Mouse (Mus musculus) myocyte (in vitro differentiated cells): ENCODE data around the gene Ypel3. TPM values are rescaled to one million over a fixed set of nuclear protein-coding genes. Genes with fewer than 3 reads are reported as not detected.
"Not testable (repeated sequence)": the region's sequence is repeated elsewhere in the genome, so short reads cannot be mapped to it uniquely, and the experiment has no call there.

Source experiments
- H3K27me3 ChIP-seq: one replicate; pipeline ENCODE4 v1.6.1; 2011; ENCODE audit not compliant: control insufficient read depth, insufficient read depth, insufficient read length
- H3K36me3 ChIP-seq: one replicate; pipeline ENCODE4 v1.6.1; 2011; ENCODE audit not compliant: control insufficient read depth, insufficient read depth
- H3K4me2 ChIP-seq: one replicate; pipeline ENCODE4 v1.6.1; 2011; ENCODE audit warnings: low read depth, control low read depth
- H3K4me3 ChIP-seq: one replicate; pipeline ENCODE4 v1.5.1; 2011; ENCODE audit warnings: mild to moderate bottlenecking, control low read depth, moderate library complexity
- H3K79me2 ChIP-seq: one replicate; pipeline ENCODE4 v1.6.1; 2011; ENCODE audit not compliant: control insufficient read depth, insufficient read depth
- H3ac ChIP-seq: one replicate; pipeline ENCODE4 v1.6.1; 2011; ENCODE audit not compliant: control insufficient read depth, insufficient read length
- CEBPB ChIP-seq: IDR thresholded peaks from 2 replicates; pipeline ENCODE4 v1.6.1; 2011; ENCODE audit warnings: mild to moderate bottlenecking, moderate library complexity; ENCODE audit not compliant: poor library complexity, insufficient read depth, severe bottlenecking
- E2F4 ChIP-seq: IDR thresholded peaks from one replicate; pipeline ENCODE4 v1.6.1; 2011; ENCODE audit warnings: mild to moderate bottlenecking, control low read depth, moderate library complexity; ENCODE audit not compliant: insufficient read depth
- MAX ChIP-seq: IDR thresholded peaks from one replicate; pipeline ENCODE4 v1.6.1; 2011; ENCODE audit warnings: low read depth, mild to moderate bottlenecking, control low read depth
- MYOD1 ChIP-seq, 3 experiments: IDR thresholded peaks; one replicate each; pipeline ENCODE4 v1.6.1; 2011; ENCODE audit warnings: control low read depth in 2 of 3, low read depth in 2 of 3, mild to moderate bottlenecking in 2 of 3, moderate library complexity in 1 of 3; ENCODE audit not compliant: insufficient read length in 2 of 3, control insufficient read depth in 1 of 3
- MYOG ChIP-seq, 3 experiments: IDR thresholded peaks; one replicate each; pipeline ENCODE4 v1.6.1; 2011; ENCODE audit warnings: control low read depth in 2 of 3, low read depth in 2 of 3, mild to moderate bottlenecking in 2 of 3; ENCODE audit not compliant: insufficient read length in 2 of 3, control insufficient read depth in 1 of 3, insufficient read depth in 1 of 3
- POLR2A ChIP-seq: IDR thresholded peaks from one replicate; pipeline ENCODE4 v1.6.1; 2011; ENCODE audit warnings: low read depth, mild to moderate bottlenecking, control low read depth, moderate library complexity; ENCODE audit not compliant: insufficient read length
- POLR2AphosphoS2 ChIP-seq: IDR thresholded peaks from one replicate; pipeline ENCODE4 v1.6.1; 2011; ENCODE audit warnings: low read depth, control low read depth; ENCODE audit not compliant: insufficient read length
- REST ChIP-seq: IDR thresholded peaks from one replicate; pipeline ENCODE4 v1.6.1; 2011; ENCODE audit warnings: mild to moderate bottlenecking, control low read depth, moderate library complexity; ENCODE audit not compliant: insufficient read depth, insufficient read length
- SRF ChIP-seq: IDR thresholded peaks from one replicate; pipeline ENCODE4 v1.6.1; 2011; ENCODE audit warnings: low read depth; ENCODE audit not compliant: control insufficient read depth, insufficient read length
- TCF12 ChIP-seq: IDR thresholded peaks from one replicate; pipeline ENCODE4 v1.6.1; 2011; ENCODE audit warnings: mild to moderate bottlenecking, control low read depth; ENCODE audit not compliant: poor library complexity, insufficient read depth, severe bottlenecking
- TCF3 ChIP-seq: IDR thresholded peaks from one replicate; pipeline ENCODE4 v1.6.1; 2011; ENCODE audit warnings: low read depth, control low read depth; ENCODE audit not compliant: insufficient read length
- USF1 ChIP-seq: IDR thresholded peaks from one replicate; pipeline ENCODE4 v1.6.1; 2011; ENCODE audit warnings: low read depth, mild to moderate bottlenecking, control low read depth, moderate library complexity
- polyA plus RNA-seq: library from polyadenylated mRNA; unstranded; fragments of >200 nt; fragmentation: generic; extraction: Trizol; gene quantifications from one replicate; pipeline ENCODE4 v1.2.1, GENCODE M21; 2012; ENCODE audit warnings: missing spikeins

The Ypel3 gene
- polyA plus RNA-seq = 82.2 TPM

- TF ChIP-seq POLR2A (peak; percentile 64), E2F4 (no peak), MYOG (IDR thresholded peaks at IDR 0.05; ENCODE audit: control insufficient read depth in 1 of 3, insufficient read depth in 1 of 3, insufficient read length in 2 of 3, low read depth in 2 of 3) (peak; percentile 29 to 93 (median 80)), POLR2AphosphoS2 (peak; percentile 81), USF1 (no peak), MAX (no peak), CEBPB (no peak), TCF3 (peak; percentile 28), TCF12 (no peak), MYOD1 (IDR thresholded peaks at IDR 0.05; ENCODE audit: control insufficient read depth in 1 of 3, insufficient read length in 2 of 3, low read depth in 2 of 3) (peak in 2 of 3 experiments; percentile 67 to 89)
- H3K4me3 ChIP-seq = peak within 1 kb of the TSS; percentile 30
- peak within 1 kb of the TSS; percentile 7 for H3ac ChIP-seq
- H3K4me2 ChIP-seq = peak within 1 kb of the TSS; percentile 99
- no peaks in the 10 kb centered on the region for H3K27me3 ChIP-seq
- H3K79me2 ChIP-seq = no peaks in the 10 kb centered on the region
- no peaks in the 10 kb centered on the region for H3K36me3 ChIP-seq
Measured at GRCm38 (mm10) chr7:126776598-126777057, at the start of gene Ypel3. TSS of gene Ypel3 (plus strand) at chr7:126776955.

- not testable (repeated sequence) for H3ac ChIP-seq
Measured at GRCm38 (mm10) chr7:126730256-126730789, 46.4 kb upstream of the Ypel3 start.

DNA sequence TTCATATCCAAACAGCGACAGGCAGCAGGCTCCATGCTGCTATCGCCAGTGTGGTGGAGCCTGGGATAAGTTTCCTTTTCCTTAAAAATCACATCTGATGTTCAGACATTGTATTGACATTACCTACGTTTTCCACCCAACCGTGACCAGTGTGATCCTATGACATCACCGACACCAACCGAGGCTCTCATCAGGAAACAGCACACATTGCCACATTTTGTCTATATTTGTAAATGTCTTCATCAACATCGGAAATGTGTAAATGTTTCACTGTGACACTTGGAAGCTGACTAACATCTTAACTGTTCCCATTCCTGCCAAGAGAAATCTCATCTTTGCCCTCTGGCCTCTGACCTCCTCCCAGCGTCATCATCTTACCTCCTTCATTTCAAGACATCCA lies 40.6 kb upstream of the Ypel3 start:
- no peak overlapping the region for H3ac ChIP-seq
- no peaks in the 10 kb centered on the region for H3K36me3 ChIP-seq
- no peak overlapping the region for H3K4me3 ChIP-seq
- no peaks in the 10 kb centered on the region for H3K79me2 ChIP-seq
- H3K4me2 ChIP-seq = no peak overlapping the region
- TF ChIP-seq MAX = no peak
- no peak for TF ChIP-seq TCF12
- TF ChIP-seq SRF = no peak
- no peak for TF ChIP-seq TCF3
- no peak for TF ChIP-seq POLR2AphosphoS2
- no peak for TF ChIP-seq POLR2A
- TF ChIP-seq MYOG (IDR thresholded peaks at IDR 0.05; ENCODE audit: control insufficient read depth in 1 of 3, insufficient read depth in 1 of 3, insufficient read length in 2 of 3, low read depth in 2 of 3) = no peak
- no peak for TF ChIP-seq CEBPB
- no peak for TF ChIP-seq E2F4
- H3K27me3 ChIP-seq = peaks cover 6% of the 10 kb centered on the region

More at GRCm38 (mm10) chr7:126730256-126730789, 46.4 kb upstream of the Ypel3 start:
- peaks cover 12% of the 10 kb centered on the region for H3K27me3 ChIP-seq
- not testable (repeated sequence) for H3K4me3 ChIP-seq, H3K79me2 ChIP-seq, H3K4me2 ChIP-seq, H3K36me3 ChIP-seq

GRCm38 (mm10) chr7:126739551-126739950 lies 37.2 kb upstream of the Ypel3 start:
- Histone ChIP-seq H3K79me2 (no peaks in the 10 kb centered on the region), H3K27me3 (no peaks in the 10 kb centered on the region), H3K36me3 (no peaks in the 10 kb centered on the region), H3ac (no peak overlapping the region), H3K4me3 (no peak overlapping the region), H3K4me2 (no peak overlapping the region)
- TF ChIP-seq MYOG (IDR thresholded peaks at IDR 0.05; ENCODE audit: control insufficient read depth in 1 of 3, insufficient read depth in 1 of 3, insufficient read length in 2 of 3, low read depth in 2 of 3) (no peak), USF1 (no peak), MYOD1 (IDR thresholded peaks at IDR 0.05; ENCODE audit: control insufficient read depth in 1 of 3, insufficient read length in 2 of 3, low read depth in 2 of 3) (no peak)

DNA sequence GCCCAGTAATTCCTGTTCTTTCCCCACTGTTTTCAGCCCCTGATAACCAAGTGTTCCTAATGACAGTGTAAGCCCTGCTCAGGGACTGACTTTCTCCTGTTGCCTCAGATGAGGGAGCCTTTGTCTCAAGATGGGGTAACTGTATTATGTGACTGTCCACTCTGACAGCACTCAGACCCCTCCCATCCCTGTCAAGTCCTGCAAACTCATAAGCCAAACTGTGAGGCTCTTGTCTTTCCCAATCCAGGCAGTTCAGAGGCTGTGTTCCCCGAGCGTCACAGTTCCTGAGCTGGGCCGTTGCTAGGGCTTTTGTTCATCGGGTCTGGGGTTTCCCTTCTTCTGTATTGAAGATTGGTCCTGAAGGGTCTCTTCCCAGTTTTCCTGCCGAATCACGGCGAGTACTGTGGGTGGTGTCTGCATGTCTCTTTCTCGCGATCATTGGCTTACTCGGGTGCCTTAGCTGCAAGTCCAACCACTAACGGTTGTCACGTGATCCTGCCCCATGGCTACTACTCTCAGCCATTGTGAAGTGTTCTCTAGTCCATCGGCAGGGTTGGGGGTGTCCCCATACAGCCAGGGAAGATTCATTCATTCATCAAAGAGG lies 36.5 kb upstream of the Ypel3 start:
- TF ChIP-seq TCF12 (no peak), POLR2A (no peak), MYOG (IDR thresholded peaks at IDR 0.05; ENCODE audit: control insufficient read depth in 1 of 3, insufficient read depth in 1 of 3, insufficient read length in 2 of 3, low read depth in 2 of 3) (no peak), E2F4 (no peak)
- Histone ChIP-seq H3K27me3 (no peaks in the 10 kb centered on the region), H3K4me2 (no peak overlapping the region), H3K4me3 (no peak overlapping the region), H3ac (no peak overlapping the region), H3K79me2 (no peaks in the 10 kb centered on the region), H3K36me3 (no peaks in the 10 kb centered on the region)

DNA sequence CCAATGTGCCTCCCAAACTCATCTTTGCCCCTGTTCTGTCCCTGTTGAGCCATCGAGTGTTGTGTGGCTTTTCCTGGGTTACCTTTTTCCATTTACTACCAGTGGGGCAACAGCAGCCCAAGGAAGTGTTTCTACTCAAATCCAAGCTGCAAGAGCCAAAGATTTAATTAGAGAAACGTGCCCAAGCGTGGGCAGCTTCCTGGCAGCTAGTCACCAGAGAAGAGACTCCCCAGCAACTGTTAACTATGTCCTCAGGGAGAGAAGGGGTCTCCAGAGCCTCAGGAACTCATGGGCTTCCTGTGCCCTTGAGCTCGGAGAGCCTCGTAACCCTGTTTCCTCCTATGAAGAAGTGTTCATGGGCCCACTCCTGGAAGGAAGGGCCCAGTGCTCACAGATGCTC lies 35.8 kb upstream of the Ypel3 start:
- Histone ChIP-seq H3K4me3 (no peak overlapping the region), H3K27me3 (no peaks in the 10 kb centered on the region), H3K79me2 (no peaks in the 10 kb centered on the region), H3K4me2 (no peak overlapping the region), H3K36me3 (no peaks in the 10 kb centered on the region), H3ac (no peak overlapping the region)
- TF ChIP-seq USF1 (no peak), MYOD1 (IDR thresholded peaks at IDR 0.05; ENCODE audit: control insufficient read depth in 1 of 3, insufficient read length in 2 of 3, low read depth in 2 of 3) (no peak), MYOG (IDR thresholded peaks at IDR 0.05; ENCODE audit: control insufficient read depth in 1 of 3, insufficient read depth in 1 of 3, insufficient read length in 2 of 3, low read depth in 2 of 3) (no peak), POLR2A (no peak), TCF3 (no peak), MAX (no peak), E2F4 (no peak), REST (no peak), TCF12 (no peak), POLR2AphosphoS2 (no peak), SRF (no peak), CEBPB (no peak)
